Mouse (Mus musculus): ENCODE results near the gene Fbp2.

The Fbp2 gene

DNA sequence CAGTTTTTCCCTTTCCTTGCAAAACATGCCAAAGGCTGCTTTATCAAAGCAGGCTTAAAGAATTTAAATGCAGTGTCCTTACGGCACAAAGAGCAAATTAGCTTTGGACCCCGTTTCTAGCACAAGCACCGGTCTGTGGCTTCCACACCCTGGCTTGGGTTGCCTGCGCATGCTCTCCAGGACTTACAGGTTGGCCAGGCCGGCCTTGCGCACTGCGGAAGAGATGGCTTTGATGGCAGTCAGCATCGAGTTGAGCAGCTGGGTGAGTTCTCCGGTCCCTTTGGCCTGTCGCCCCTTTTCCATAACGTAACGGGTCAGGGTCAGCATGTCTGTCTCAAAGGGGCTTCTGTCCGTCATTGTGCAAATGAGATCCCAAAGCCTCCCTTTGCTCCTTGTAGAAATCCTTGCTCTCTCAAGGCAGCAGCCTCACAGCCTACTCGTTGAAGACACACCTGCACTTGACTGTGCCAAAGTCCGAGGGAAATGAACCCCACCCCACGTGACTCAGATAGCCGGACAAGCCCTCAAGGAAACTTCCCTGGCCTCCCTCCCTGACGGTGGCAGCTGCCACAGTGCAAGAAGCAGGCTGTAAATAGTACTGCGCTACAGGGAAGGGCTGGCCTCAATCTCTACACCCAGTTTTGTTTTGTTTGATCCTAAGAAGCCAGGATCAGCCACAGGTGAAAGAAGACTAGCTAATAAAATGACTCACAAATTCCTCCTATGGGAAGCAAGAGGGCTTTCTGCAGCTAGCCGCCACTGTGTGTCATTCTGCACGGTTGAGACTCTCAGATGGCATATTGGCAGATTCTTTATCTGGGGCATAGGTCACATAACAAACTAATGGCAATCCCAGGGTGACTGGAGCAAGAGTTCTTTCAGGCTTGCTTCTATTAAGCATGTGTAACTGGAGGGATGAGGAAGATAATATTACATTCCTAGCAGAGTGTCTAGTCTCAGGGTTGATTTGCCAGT lies at the start of gene Fbp2:
Gene Fbp2 (minus strand): TSS at position 482 of the 975 bp plus-strand sequence.
- DNase-seq (ENCODE audit: low spot score), result no peak

DNA sequence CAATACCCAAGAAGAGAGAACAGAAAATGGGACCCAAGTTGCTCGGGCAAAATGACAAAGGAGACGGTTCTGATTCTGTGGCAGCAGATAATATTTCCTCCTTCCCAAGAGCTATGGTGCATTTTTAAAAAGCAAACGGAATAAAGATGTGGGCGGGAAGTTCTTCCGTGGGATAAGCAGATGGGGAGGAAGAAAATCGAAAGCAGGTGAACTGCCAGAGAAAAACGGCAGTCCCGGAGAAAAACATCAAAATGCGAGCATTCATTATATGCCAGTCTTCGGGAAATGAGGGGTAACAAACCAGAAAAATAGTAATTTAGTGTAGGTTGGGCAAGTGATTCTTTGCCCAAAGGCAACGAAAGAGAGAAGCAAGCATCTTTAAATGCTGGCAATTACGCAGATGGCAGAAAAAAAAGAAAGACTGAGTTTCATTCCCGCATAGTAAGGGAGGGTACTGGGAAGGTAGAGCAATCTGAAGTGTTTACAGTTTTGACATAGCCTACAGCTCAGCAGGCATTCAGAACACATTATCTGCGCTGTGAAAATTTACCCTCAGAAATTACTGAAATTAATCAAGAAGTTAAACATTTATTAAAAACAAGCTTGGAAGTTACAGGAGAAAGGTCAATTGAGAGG lies 49.4 kb upstream of the Fbp2 start:
- DNase-seq (ENCODE audit: low spot score), result no peak

DNA sequence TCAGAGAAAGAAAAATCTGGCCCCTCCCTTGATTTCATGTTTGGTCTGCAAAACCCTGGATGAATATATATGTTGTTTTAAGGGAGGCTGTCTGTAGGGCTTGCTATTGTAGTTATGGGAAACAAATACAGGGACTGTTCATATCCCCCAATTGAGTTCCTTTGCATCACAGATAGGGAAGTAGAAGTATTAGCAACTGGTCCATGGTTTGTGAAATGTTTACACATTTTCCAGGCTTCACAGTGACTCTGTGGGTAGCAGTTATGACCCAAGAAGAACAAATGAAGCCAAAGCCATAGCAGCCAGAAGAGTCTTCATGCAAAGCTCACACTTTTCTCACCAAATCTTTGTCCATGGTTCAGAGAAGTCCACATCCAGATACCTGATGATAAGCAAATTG lies 42.9 kb upstream of the Fbp2 start:
- no peak for DNase-seq (ENCODE audit: low spot score)

DNA sequence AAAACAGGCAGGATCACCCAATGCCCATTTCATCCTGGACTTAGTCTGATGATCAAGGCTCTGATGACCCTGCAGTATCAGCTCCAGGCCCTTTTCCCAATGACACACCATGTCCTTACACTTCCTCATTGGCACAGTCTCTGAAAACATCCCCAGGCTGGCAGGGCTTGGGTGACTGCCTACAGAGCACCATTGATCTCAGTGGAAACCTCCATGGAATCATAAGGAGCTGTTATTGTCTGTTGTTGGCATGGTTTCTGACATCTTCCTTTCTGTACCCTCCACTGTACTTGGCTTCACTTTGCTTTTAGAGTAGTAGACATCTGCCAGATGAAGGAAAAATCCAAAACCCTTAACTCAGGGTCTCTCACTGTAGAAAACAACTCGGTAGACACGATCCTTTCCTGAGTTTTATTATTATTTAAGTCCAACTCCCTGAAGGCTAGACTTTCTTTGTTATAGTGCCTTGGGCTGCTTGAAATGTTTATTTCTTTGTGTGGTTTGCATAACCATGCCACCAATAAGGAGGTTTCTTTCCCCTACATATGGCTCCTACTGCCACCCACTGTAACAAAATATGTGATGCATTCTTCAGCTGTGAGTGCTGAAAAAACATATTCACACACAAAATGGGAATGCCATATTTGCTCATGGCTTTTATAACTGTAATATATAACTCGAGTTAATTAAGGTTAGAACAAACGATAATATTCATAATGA lies 39.9 kb upstream of the Fbp2 start:
- DNase-seq (ENCODE audit: low spot score), result no peak

DNA sequence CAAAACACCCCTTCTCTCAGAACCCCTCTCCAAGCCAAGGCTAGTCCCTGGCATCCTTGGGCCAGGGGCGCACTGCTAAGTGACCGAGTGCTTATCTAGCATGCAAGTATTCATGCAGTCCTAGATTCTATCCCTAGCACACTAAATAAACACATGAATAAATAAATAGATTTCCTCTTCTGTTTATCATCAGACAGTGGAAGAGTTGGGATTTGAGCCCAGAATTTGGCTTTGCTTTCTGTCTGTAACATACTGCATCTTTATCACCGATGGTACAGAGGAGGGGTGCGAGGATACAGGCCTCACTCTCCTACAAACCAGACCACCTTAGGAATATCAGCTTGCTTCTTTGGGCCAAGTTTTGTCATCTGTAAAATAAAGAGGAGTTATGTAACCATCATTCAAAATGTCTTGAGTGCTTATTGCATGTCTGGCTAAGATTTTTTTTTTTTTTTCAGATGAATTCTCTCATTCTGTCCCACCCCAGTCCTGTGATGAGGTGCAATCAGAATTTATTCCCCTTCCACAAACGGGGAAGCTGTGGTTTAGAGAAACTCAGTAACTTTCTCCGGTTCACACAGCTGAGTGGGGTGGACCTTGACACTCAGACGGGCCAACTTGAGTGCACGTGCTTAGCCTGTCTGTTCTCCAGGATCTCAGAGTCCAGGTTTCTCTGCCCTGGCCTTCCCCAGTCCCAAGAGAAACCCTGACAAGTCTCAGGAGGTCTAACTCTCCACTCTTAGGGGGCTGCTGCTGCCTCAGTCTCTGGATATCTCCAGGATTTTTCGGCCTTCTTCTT lies 35.0 kb upstream of the Fbp2 start:
- DNase-seq (ENCODE audit: low spot score), result no peak

DNA sequence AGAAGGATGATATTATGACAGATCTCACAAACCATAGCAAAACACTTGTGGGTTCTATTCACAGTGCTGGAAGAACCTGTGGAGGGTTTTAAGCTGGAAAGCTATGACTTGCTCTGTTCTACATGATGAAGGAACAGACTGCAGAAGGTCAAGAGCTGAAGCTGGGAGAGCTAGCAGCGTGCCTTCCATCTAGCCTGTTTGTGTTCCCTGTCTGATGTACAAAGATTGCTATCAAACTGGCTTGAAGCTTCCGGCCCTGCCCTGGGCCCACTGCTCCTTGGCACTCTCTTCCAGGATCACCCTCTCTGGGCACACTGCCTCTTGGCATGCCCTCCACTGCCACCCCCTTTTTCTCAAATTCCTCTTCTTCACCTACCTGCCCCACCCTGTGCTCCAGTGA lies 31.1 kb upstream of the Fbp2 start:
- no peak for DNase-seq (ENCODE audit: low spot score)

DNA sequence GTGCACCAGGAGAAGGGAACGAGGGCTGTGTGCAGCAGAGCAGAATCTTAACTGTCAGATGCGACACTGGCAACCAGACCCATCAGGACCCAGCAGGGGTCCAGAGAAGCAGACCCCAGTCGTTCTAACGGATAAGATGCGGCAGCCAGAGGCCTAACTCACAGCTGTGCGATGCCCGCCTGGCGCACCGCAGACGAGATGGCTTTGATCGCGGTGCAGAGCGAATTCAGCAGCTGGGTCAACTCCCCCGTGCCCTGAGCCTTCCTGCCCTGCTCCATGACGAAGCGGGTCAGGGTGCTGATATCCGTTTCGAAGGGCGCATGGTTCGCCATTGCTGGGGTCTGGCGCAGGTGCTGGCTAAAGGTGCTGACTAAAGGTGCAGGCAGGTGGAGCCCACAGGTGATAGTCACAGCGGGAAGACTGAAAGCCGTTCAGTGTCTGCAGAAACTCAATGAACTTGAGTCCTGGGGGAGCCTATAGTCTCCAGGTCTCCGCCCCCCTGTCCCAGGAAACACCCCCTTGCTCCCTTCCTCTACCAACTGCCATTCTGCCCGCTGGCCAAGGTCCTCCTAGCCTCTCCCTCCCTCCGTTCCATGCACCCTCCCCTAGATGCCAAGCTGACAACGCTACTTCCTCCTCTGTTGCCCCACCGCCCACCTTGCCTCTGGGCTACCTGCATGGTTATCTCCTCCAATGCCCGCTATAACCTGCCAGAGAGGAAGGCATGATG lies 29.7 kb upstream of the Fbp2 start, which contains the start of gene Fbp1:
Gene Fbp1 (minus strand): TSS at position 571 of the 730 bp plus-strand sequence.
- no peak for DNase-seq (ENCODE audit: low spot score)

DNA sequence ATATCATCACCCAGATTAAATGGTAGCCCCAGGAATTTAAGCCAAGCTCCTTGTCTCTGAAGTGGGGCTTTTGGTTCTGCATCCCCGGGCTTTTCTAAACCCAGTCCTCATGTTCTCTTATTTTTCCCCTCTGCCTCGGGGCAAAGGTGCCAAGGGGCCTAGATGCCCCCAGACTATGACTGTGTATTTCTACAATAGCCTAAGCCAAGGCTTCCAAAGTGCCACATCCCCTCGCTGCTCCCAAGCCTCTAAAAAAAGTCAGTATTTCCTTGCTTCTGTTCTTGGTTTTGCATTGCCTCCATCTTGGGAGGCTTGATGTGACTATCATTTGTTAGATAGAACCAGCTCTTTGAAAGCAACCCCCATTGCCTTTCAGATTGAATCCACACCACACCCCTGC lies 26.3 kb upstream of the Fbp2 start:
- no peak for DNase-seq (ENCODE audit: low spot score)

DNA sequence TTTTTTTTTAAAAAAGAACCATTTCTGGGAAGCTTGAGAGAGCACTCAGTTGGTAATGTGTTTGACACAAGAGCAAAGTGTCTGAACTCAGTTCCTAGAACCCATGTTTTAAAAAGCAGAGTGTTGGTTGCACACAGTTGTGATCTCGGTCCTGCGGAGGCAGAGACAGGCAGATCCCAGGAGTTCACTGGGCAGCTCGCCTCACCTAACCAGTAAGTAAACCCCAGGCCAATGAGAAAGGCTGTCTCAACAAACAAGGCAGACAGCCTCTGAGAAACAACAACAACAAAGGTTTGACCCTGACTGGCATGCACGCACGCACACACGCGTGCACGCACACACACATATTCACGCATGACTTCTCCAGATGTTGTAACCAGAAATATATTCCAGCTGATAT lies 25.7 kb upstream of the Fbp2 start:
- DNase-seq (ENCODE audit: low spot score), result no peak

DNA sequence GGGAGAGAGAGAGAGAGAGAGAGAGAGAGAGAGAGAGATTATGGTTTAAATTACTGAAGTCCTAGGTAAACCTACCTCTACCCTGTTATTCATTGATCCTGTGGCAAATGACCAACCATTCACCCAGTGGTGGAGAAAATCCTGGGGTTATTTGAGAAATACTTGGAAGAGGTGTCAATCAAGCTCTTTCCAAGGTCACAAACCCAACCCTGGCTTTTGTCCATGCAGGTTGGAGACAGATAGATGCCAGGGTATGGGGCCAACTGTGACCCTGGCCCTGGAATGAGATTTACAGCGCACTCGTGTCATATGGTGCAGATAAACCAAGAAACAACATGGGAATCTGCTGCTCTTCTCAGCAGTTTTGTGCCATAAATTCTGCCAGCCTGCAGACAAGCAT lies 25.2 kb upstream of the Fbp2 start:
- no peak for DNase-seq (ENCODE audit: low spot score)

DNA sequence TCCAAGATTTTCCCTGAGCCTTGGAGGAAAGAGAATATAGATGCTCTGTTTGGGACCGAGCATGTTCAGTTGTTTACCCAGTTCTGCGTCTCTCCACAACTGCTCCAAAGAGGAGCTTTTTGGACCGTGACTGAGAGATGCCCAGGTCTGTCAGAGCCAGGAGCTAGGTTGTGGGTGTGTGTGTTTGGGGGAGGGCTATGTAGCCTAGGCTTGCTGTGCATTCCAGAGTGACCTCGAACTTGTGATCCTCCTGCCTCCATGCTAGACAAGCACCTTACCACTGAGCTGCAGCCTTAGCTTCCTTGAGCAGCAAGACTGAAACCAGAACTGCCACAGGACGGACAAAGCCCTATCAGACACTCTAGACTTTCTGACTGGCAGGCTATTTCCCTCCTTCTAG lies 24.6 kb upstream of the Fbp2 start:
- DNase-seq (ENCODE audit: low spot score), result no peak

DNA sequence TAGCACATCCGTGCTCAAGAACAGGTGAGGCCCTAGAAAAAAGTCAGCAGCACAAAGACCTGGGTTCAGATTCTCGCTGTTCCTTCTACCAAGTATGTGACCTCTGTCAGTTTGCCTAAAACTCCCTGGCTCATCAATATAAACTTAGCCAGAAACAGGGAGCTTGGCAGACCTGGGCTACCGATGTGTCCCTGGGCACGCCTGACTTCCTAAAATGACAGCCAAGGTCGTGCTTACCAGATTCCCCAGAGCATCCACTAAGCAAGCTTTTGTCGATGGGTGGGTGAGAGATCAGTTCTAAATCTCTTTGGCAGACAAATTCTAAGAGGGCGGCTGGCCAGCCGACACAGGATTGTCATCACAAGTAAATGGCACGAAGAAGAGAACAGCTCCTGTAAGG lies 23.1 kb upstream of the Fbp2 start:
- no peak for DNase-seq (ENCODE audit: low spot score)

DNA sequence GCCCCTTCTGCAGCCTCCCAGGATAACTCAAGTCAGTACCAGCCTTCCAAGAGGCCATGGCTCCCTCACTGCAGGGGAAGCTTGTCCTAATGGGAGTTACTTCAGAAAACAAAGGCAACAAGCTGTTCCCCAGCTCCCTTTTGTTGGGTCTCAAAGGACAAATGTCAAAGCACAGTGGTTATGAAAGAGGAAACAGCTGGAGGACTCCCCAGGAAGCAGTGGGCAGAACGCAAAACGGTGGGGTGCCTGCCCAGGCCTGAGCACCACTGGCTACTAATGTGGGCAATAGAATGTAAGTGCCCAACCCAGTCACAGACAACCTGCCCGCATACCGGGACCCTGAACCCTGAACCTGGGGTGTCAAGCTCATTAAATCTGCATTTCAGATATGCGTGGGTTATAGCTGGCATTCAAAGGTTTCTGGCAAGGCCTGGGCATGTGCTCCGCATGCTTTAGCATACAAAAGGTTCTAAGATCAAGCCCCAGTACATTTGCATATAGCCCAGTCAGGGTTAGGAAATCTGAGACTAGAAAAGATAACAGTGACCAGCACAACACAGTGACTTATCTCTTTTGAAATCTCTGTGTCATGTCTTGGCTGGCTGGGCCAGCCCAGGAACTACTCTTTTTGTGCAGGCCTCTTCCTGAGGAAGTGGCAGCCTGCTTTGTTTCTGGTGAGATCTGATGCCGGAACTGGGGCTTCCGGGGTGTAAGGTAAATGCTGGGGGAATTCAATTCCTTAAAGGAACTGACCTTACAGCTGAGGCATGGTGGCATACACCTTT lies 21.8 kb upstream of the Fbp2 start:
- DNase-seq (ENCODE audit: low spot score), result no peak

DNA sequence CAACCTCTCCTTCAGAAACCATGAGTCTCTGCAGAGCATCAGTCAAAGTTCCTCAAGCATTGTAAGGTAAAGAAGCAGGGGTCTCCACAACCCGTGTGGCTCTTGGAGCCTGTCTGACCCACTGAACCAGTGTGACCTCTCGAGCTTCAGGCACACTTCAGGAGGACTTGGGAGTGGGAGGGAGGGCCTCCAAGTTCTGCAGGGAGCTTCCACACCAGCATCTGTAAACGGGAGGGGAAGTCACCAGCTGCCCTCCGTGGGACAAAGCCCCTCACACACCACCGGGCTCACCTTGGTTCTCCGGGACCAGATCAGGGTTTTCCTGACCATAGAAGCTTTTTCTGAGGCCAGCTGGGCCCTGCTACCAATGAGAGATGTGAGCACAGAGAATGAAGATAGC lies 21.2 kb upstream of the Fbp2 start:
- no peak for DNase-seq (ENCODE audit: low spot score)

DNA sequence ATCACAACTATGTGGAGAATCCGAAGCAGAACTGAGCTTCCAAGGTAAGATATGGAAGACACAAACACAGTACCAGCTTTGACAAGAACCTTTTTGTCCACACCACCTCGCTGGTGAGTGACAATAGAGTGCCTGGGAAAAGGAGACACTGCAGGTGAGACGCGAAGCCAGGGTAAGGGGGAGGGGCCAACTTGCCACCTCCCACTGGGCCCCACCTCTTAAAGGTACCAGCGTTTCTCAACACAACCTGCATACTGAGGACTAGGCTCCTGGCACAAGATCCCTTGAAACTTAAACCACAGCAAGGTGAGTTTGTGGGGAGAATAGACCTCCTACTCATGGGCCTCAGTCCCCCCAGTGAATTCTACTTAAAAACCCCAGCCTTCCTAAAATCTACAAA lies 19.0 kb upstream of the Fbp2 start:
- DNase-seq (ENCODE audit: low spot score), result no peak

DNA sequence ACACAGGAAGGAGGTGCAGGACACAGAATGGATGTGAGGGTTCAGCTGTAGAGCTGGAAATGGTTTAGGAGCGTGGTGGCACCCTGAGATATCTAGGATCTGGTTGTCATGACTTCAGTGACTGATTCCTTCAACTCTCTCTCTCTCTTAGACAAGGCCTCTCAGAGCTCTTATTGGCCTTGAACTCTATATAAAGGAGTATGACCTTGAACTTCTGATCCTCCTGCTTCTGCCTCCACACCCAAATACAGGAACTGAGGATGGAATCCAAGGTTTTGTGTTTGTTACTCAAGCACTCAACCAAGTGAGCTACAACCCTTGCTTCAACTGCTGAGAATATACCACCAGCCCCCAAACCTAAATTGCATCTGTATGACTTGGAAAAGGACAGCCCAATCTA lies 17.9 kb upstream of the Fbp2 start:
- no peak for DNase-seq (ENCODE audit: low spot score)

DNA sequence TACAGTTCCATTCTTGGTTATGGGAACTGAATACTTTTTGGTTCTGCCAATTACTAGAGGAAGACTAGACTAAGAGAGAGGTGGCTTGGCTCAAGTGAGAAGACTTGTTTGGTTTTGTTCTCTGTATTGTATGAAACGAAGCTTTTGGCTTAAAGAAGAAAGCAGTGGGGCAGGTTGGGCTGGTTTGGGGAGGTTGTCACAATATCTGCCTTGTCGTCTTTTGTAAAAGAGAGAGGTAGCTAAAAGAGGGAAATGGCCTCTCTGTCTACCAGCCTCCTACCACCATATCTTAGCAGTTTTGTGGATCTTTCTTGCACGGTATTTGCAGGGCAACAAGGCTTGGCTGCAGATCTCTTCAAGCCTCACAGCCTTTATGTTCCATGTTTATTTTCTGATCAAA lies 14.0 kb upstream of the Fbp2 start:
- no peak for DNase-seq (ENCODE audit: low spot score)

DNA sequence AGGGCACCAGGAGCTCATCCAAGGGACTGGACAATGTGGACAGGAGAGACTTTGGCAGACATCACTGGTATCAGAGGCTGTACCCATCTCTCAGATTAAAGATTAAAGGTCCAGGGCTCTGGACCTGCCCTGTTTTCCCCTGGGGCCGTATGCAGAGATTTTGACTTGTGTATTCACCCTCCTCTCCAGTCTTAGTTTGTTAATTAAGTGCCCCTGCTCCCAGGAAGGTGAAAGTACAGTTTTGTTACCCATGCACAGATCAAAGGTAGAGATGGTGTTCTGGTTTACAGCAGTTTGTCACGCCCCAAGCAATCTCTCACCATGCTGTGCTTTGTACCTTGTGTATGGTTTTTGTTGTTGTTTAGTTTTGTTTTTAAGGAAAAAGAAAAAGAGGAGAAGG lies 12.4 kb upstream of the Fbp2 start:
- no peak for DNase-seq (ENCODE audit: low spot score)

DNA sequence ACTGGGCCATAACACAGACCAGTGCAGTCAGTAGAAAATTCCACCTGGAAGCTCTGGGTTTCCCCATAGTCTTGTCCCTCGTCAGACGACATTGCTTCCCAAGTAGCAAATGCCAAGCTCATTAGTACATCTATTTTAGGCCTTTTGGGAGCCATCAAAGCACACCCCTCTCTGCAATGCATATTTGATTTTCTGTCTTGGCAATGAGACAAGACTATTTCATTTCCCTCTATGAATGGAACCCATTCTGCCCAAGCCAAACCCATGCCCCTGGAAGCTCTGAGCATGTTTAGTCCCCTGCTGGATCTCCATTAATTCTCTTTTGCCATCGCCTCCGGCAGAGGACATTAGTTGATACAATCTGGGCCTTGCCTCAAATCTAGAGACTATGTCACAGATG lies 8.6 kb upstream of the Fbp2 start:
- DNase-seq (ENCODE audit: low spot score), result no peak

DNA sequence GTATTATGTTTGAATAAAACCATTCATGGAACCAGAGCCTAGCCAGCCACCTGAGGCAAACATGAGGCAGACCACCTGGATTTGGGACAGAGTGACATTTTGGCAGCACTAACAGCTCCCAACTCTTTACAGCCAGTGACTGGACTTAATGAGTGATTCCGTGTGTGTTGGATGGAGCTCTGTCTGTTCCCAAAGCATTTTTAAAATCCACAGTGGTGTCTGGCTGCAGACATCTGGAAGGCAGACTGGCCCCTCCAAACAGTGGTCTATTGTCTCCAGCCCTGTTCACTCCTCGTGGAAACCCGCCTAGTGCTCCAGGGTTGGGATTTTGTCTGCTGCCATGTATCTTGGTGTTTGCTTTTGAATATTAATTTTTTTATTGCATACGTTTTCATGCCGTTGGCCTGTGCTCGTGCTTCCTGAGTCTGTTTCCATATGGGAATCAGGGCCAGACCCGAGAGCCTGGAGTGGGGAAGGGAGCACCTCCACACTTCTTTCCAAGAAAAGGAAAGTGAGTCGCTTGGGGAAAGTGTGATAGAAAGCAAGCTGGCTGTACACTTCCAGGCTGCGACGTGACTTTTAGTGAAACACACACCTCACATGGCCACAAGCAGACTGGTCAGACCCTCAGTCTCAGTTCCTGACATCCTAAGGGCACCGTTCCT lies 7.6 kb upstream of the Fbp2 start:
- no peak for DNase-seq (ENCODE audit: low spot score)
